ENCODE assay signal across 33 mouse cellular contexts in the genomic region with DNA sequence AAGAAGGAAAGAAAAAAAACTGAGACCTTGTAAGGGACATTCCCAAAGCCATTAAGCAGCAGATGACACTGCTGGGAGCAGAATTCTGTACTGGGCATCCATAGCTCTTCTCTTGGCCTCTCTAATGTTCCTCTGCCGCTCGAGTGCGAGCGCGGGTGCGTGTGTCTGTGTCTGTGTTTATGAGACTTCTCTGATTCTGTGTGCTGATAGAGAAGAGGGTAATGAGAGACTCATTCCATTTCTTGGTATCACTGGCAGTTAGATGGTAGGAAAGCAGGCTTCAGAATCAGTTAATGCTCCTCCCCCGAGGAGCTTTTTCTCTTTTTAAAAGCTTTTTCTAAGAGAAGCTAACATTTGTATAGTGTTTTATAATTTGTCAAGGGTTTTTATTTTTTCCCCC. TPM values are rescaled to one million over a fixed set of nuclear protein-coding genes. Genes with fewer than 3 reads are reported as not detected.
"Had no signal": no experiment of that assay in that cellular context is flagged by ENCODE, and none has a peak within 500 bp of the region (broad histone marks: within the 10 kb centered on the region; RNA-seq: fewer than 3 reads in every experiment).

No protein-coding gene starts in this region.

- H3K9me3 ChIP-seq: heart, embryonic 10.5 days; heart, embryonic 12.5 days; heart, embryonic 13.5 days; heart, embryonic 15.5 days; hindbrain, embryonic 10.5 days; hindbrain, embryonic 12.5 days; hindbrain, embryonic 13.5 days; hindbrain, embryonic 15.5 days; intestine, embryonic 15.5 days; kidney, embryonic 15.5 days had no signal

- H3K27ac ChIP-seq: heart, embryonic 10.5 days; heart, embryonic 13.5 days; heart, embryonic 15.5 days; hindbrain, embryonic 10.5 days; hindbrain, embryonic 12.5 days; hindbrain, embryonic 13.5 days; hindbrain, embryonic 14.5 days; hindbrain, embryonic 15.5 days; hindbrain, postnatal 0 days; intestine, embryonic 15.5 days; kidney, embryonic 15.5 days; kidney, postnatal 0 days; layer of hippocampus, adult 2 months; left cerebral cortex, adult 2 months had no signal

- H3K36me3 ChIP-seq: heart, embryonic 10.5 days; heart, embryonic 12.5 days; heart, embryonic 13.5 days; heart, embryonic 15.5 days; hindbrain, embryonic 10.5 days; hindbrain, embryonic 12.5 days; hindbrain, embryonic 13.5 days; hindbrain, embryonic 15.5 days; intestine, embryonic 15.5 days; kidney, embryonic 15.5 days had no signal

- H3K27me3 ChIP-seq: heart, embryonic 13.5 days; heart, embryonic 15.5 days; hindbrain, embryonic 12.5 days; hindbrain, embryonic 13.5 days; hindbrain, embryonic 15.5 days; intestine, embryonic 15.5 days; kidney, embryonic 15.5 days had no signal

- H3K4me3 ChIP-seq: heart, embryonic 10.5 days; heart, embryonic 12.5 days; heart, embryonic 13.5 days; heart, embryonic 15.5 days; hindbrain, embryonic 10.5 days; hindbrain, embryonic 12.5 days; hindbrain, embryonic 13.5 days; hindbrain, embryonic 15.5 days; intestine, embryonic 15.5 days; kidney, embryonic 15.5 days; layer of hippocampus, adult 2 months; left cerebral cortex, adult 2 months had no signal

- H3K9ac ChIP-seq: heart, embryonic 12.5 days; heart, embryonic 13.5 days; heart, embryonic 15.5 days; hindbrain, embryonic 12.5 days; hindbrain, embryonic 13.5 days; hindbrain, embryonic 14.5 days; hindbrain, embryonic 15.5 days; intestine, embryonic 15.5 days; kidney, embryonic 15.5 days had no signal

- DNase-seq: heart, postnatal 10 days; heart, postnatal 14 days; heart, postnatal 36 days; heart, postnatal 4 days; kidney, adult 11 months; kidney, adult 18-20 months; kidney, adult 2 months; kidney, adult 8-10 months; kidney, adult 9 months; kidney, postnatal 10 days; kidney, postnatal 14 days; kidney, postnatal 25 days; kidney, postnatal 36 days; kidney, postnatal 4 days; layer of hippocampus, adult 9-11 months; layer of hippocampus, postnatal 36 days had no signal

RNA-seq across cellular contexts. Expression of a gene that starts 3.4 kb away (rescaled TPM):
- polyA plus RNA-seq: heart, postnatal 0 days; hindbrain, embryonic 11.5 days had no signal
